Mouse (Mus musculus) embryonic facial prominence, embryonic 10.5 days (tissue): ENCODE results near the gene Olfr1150-ps1. TPM values are rescaled to one million over a fixed set of nuclear protein-coding genes. Genes with fewer than 3 reads are reported as not detected.

Experiments used
- DNase-seq: peaks from one replicate; pipeline ENCODE4 v3.0.0-alpha.2; 2017; ENCODE audit warnings: low spot score
- H3K27ac ChIP-seq: fragments of 300-500 bp; sonication (generic); replicated peaks from 2 replicates; pipeline ENCODE4 v1.5.1; 2016; ENCODE audit warnings: mild to moderate bottlenecking
- H3K27me3 ChIP-seq: fragments of 300-500 bp; sonication (generic); replicated peaks from 2 replicates; pipeline ENCODE4 v1.6.1; 2016; ENCODE audit warnings: low read depth, mild to moderate bottlenecking; ENCODE audit not compliant: poor library complexity, severe bottlenecking
- H3K36me3 ChIP-seq: fragments of 300-500 bp; sonication (generic); replicated peaks from 2 replicates; pipeline ENCODE4 v1.6.1; 2016; ENCODE audit warnings: mild to moderate bottlenecking, moderate library complexity
- H3K4me1 ChIP-seq: fragments of 300-500 bp; sonication (generic); 2 replicates; pipeline ENCODE4 v1.6.1; 2016
- H3K4me3 ChIP-seq: fragments of 300-500 bp; sonication (generic); 2 replicates; pipeline ENCODE4 v1.5.1; 2016; ENCODE audit warnings: mild to moderate bottlenecking, moderate library complexity
- H3K9me3 ChIP-seq: fragments of 300-500 bp; sonication (generic); 2 replicates; pipeline ENCODE4 v1.6.1; 2016; ENCODE audit warnings: mild to moderate bottlenecking
- WGBS: fragments of 180-500 bp; shearing (Covaris S2); methylation state at CpG from one replicate; pipeline ENCODE4 v1.1.7; 2016; 5-methylcytosine and 5-hydroxymethylcytosine counted together
- polyA plus RNA-seq: library from polyadenylated mRNA; unstranded; fragments of >200 nt; fragmentation: Nextera tagmentation; extraction: Ambion mirVana; gene quantifications from 2 replicates; pipeline ENCODE4 v1.2.1, GENCODE M21; 2016

Gene Olfr1150-ps1
- polyA plus RNA-seq = not detected in 2 replicates

GRCm38 (mm10) chr2:87843693-87844092 is at the start of gene Olfr1150-ps1:
TSS of gene Olfr1150-ps1 (plus strand) at chr2:87843993.
- WGBS = 86% methylated on average over 1 of the region's 1 CpGs
- no peaks in the 10 kb centered on the region for H3K4me1 ChIP-seq
- no peak within 1 kb of the TSS for H3K4me3 ChIP-seq
- no peaks in the 10 kb centered on the region for H3K36me3 ChIP-seq
- H3K27ac ChIP-seq = no peak within 1 kb of the TSS
- DNase-seq = no peak
- no peaks in the 10 kb centered on the region for H3K27me3 ChIP-seq
- no peaks in the 10 kb centered on the region for H3K9me3 ChIP-seq

GRCm38 (mm10) chr2:87800292-87800691 is 43.5 kb upstream of the Olfr1150-ps1 start, which contains the start of gene Olfr1143:
TSS of gene Olfr1143 (plus strand) at chr2:87800592.
- H3K27ac ChIP-seq = no peak within 1 kb of the TSS
- DNase-seq = no peak
- H3K9me3 ChIP-seq = no peaks in the 10 kb centered on the region
- H3K27me3 ChIP-seq = no peaks in the 10 kb centered on the region
- no peaks in the 10 kb centered on the region for H3K36me3 ChIP-seq
- H3K4me1 ChIP-seq = no peaks in the 10 kb centered on the region
- no peak within 1 kb of the TSS for H3K4me3 ChIP-seq

- no peak for DNase-seq
- WGBS = 90% methylated on average over 1 of the region's 1 CpGs
- Histone ChIP-seq H3K9me3 (no peaks in the 10 kb centered on the region), H3K27ac (no peak within 1 kb of the TSS), H3K36me3 (no peaks in the 10 kb centered on the region), H3K27me3 (no peaks in the 10 kb centered on the region), H3K4me3 (no peak within 1 kb of the TSS), H3K4me1 (no peaks in the 10 kb centered on the region)
These were observed 34.3 kb upstream of the Olfr1150-ps1 start, which contains the start of gene Olfr1145 for GRCm38 (mm10) chr2:87809522-87809921. TSS of gene Olfr1145 (plus strand) at chr2:87809822.

GRCm38 (mm10) chr2:87830233-87830632 is 13.6 kb upstream of the Olfr1150-ps1 start, which contains the start of gene Olfr1148:
TSS of gene Olfr1148 (plus strand) at chr2:87830533.
- WGBS = 92% methylated on average over 1 of the region's 1 CpGs
- no peak within 1 kb of the TSS for H3K27ac ChIP-seq
- no peaks in the 10 kb centered on the region for H3K27me3 ChIP-seq
- no peak within 1 kb of the TSS for H3K4me3 ChIP-seq
- no peaks in the 10 kb centered on the region for H3K9me3 ChIP-seq
- no peak for DNase-seq
- no peaks in the 10 kb centered on the region for H3K4me1 ChIP-seq
- H3K36me3 ChIP-seq = no peaks in the 10 kb centered on the region

GRCm38 (mm10) chr2:87855562-87855961 is 11.8 kb downstream of the Olfr1150-ps1 start, which contains the start of gene Olfr1151:
TSS of gene Olfr1151 (plus strand) at chr2:87855862.
- DNase-seq = no peak
- H3K4me3 ChIP-seq = no peak within 1 kb of the TSS
- H3K9me3 ChIP-seq = no peaks in the 10 kb centered on the region
- no peaks in the 10 kb centered on the region for H3K4me1 ChIP-seq
- no peak within 1 kb of the TSS for H3K27ac ChIP-seq
- no peaks in the 10 kb centered on the region for H3K36me3 ChIP-seq
- no peaks in the 10 kb centered on the region for H3K27me3 ChIP-seq
- 80% methylated on average over 1 of the region's 1 CpGs for WGBS

- H3K27ac ChIP-seq = no peak within 1 kb of the TSS
- H3K36me3 ChIP-seq = no peaks in the 10 kb centered on the region
- no peak within 1 kb of the TSS for H3K4me3 ChIP-seq
- no peaks in the 10 kb centered on the region for H3K27me3 ChIP-seq
- no peak for DNase-seq
- no peaks in the 10 kb centered on the region for H3K4me1 ChIP-seq
- H3K9me3 ChIP-seq = no peaks in the 10 kb centered on the region
These were observed 22.4 kb downstream of the Olfr1150-ps1 start, which contains the start of gene Olfr1152 for GRCm38 (mm10) chr2:87866192-87866591. TSS of gene Olfr1152 (plus strand) at chr2:87866492.

GRCm38 (mm10) chr2:87894662-87895061 is 50.9 kb downstream of the Olfr1150-ps1 start, which contains the start of gene Olfr1153:
TSS of gene Olfr1153 (plus strand) at chr2:87894962.
- Histone ChIP-seq H3K4me1 (no peaks in the 10 kb centered on the region), H3K9me3 (no peaks in the 10 kb centered on the region), H3K4me3 (no peak within 1 kb of the TSS), H3K27me3 (no peaks in the 10 kb centered on the region), H3K36me3 (no peaks in the 10 kb centered on the region), H3K27ac (no peak within 1 kb of the TSS)
- DNase-seq = no peak
- WGBS = 83% methylated on average over 1 of the region's 1 CpGs

Other genes starting within 250 kb of the Olfr1150-ps1 start
- not detected in 2 replicates for gene Olfr1130, start 237.8 kb upstream of the Olfr1150-ps1 start, polyA plus RNA-seq
- not detected in 2 replicates for gene Olfr1131, start 216.9 kb upstream of the Olfr1150-ps1 start, polyA plus RNA-seq
- gene Olfr1132, start 206.5 kb upstream of the Olfr1150-ps1 start, polyA plus RNA-seq = not detected in 2 replicates
- gene Olfr1133, start 196.6 kb upstream of the Olfr1150-ps1 start, polyA plus RNA-seq = not detected in 2 replicates
- not detected in 2 replicates for gene Olfr1134, start 185.5 kb upstream of the Olfr1150-ps1 start, polyA plus RNA-seq
- not detected in 2 replicates for gene Olfr1135, start 170.3 kb upstream of the Olfr1150-ps1 start, polyA plus RNA-seq
- gene Olfr1136, start 150.0 kb upstream of the Olfr1150-ps1 start, polyA plus RNA-seq = not detected in 2 replicates
- gene Olfr1137, start 130.8 kb upstream of the Olfr1150-ps1 start, polyA plus RNA-seq = not detected in 2 replicates
- not detected in 2 replicates for gene Olfr1138, start 104.0 kb upstream of the Olfr1150-ps1 start, polyA plus RNA-seq
- not detected in 2 replicates for gene Olfr1140, start 100.2 kb upstream of the Olfr1150-ps1 start, polyA plus RNA-seq
- gene Olfr1141, start 90.0 kb upstream of the Olfr1150-ps1 start, polyA plus RNA-seq = not detected in 2 replicates
- gene Olfr152, start 64.5 kb upstream of the Olfr1150-ps1 start, polyA plus RNA-seq = not detected in 2 replicates
- not detected in 2 replicates for gene Olfr1143, start 43.4 kb upstream of the Olfr1150-ps1 start, polyA plus RNA-seq
- not detected in 2 replicates for gene Olfr1145, start 34.2 kb upstream of the Olfr1150-ps1 start, polyA plus RNA-seq
- not detected in 2 replicates for gene Olfr1148, start 13.5 kb upstream of the Olfr1150-ps1 start, polyA plus RNA-seq
- not detected in 2 replicates for gene Olfr1151, start 11.9 kb downstream of the Olfr1150-ps1 start, polyA plus RNA-seq
- not detected in 2 replicates for gene Olfr1152, start 22.5 kb downstream of the Olfr1150-ps1 start, polyA plus RNA-seq
- not detected in 2 replicates for gene Olfr1153, start 51.0 kb downstream of the Olfr1150-ps1 start, polyA plus RNA-seq
- gene Olfr1154, start 61.2 kb downstream of the Olfr1150-ps1 start, polyA plus RNA-seq = not detected in 2 replicates
- not detected in 2 replicates for gene Olfr1155, start 101.1 kb downstream of the Olfr1150-ps1 start, polyA plus RNA-seq
- not detected in 2 replicates for gene Olfr1156, start 109.1 kb downstream of the Olfr1150-ps1 start, polyA plus RNA-seq
- gene Olfr1157, start 124.3 kb downstream of the Olfr1150-ps1 start, polyA plus RNA-seq = not detected in 2 replicates
- gene Olfr74, start 130.7 kb downstream of the Olfr1150-ps1 start, polyA plus RNA-seq = not detected in 2 replicates
- not detected in 2 replicates for gene Olfr1158, start 146.1 kb downstream of the Olfr1150-ps1 start, polyA plus RNA-seq
- gene Olfr1160, start 164.3 kb downstream of the Olfr1150-ps1 start, polyA plus RNA-seq = not detected in 2 replicates
- gene Olfr1161, start 178.8 kb downstream of the Olfr1150-ps1 start, polyA plus RNA-seq = not detected in 2 replicates
- 0.05 TPM in 1 of 2 replicates, not detected in the other for gene Olfr73, start 193.7 kb downstream of the Olfr1150-ps1 start, polyA plus RNA-seq
- not detected in 2 replicates for gene Olfr1162, start 207.1 kb downstream of the Olfr1150-ps1 start, polyA plus RNA-seq
- gene Olfr1163, start 227.8 kb downstream of the Olfr1150-ps1 start, polyA plus RNA-seq = not detected in 2 replicates
- not detected in 2 replicates for gene Olfr1164, start 250.0 kb downstream of the Olfr1150-ps1 start, polyA plus RNA-seq